Mouse (Mus musculus) ES-CJ7 (cell line): ENCODE measurements around the gene Gm45234.
A peak's percentile ranks its signal among the peaks of the same experiment; 100 is the strongest.

ENCODE experiments used
- DNase-seq: peaks from one replicate; pipeline ENCODE4 v3.0.0; 2011; ENCODE audit warnings: low read depth, low spot score

Gene Gm45234

GRCm38 (mm10) chr6:124740211-124740887, 15.5 kb downstream of the Gm45234 start:
- DNase-seq = peak; percentile 78

GRCm38 (mm10) chr6:124739231-124739796, 16.5 kb downstream of the Gm45234 start:
- no peak for DNase-seq

- peak; percentile 92 for DNase-seq
Measured at GRCm38 (mm10) chr6:124738511-124739023, 17.3 kb downstream of the Gm45234 start, which contains the start of gene Ptpn6. TSS of gene Ptpn6 (minus strand) at chr6:124738714.

- no peak for DNase-seq
Measured at GRCm38 (mm10) chr6:124737040-124737439, 18.8 kb downstream of the Gm45234 start.

GRCm38 (mm10) chr6:124734417-124734816, 21.4 kb downstream of the Gm45234 start:
- DNase-seq = no peak

GRCm38 (mm10) chr6:124732476-124733370, 23.1 kb downstream of the Gm45234 start:
- DNase-seq = peak; percentile 74

GRCm38 (mm10) chr6:124731038-124731437, 24.8 kb downstream of the Gm45234 start:
- no peak for DNase-seq

- no peak for DNase-seq
Measured at GRCm38 (mm10) chr6:124729850-124730705, 25.7 kb downstream of the Gm45234 start.

GRCm38 (mm10) chr6:124728621-124729020, 27.2 kb downstream of the Gm45234 start:
- DNase-seq = no peak

GRCm38 (mm10) chr6:124724472-124724871, 31.3 kb downstream of the Gm45234 start:
- no peak for DNase-seq

- no peak for DNase-seq
Measured at GRCm38 (mm10) chr6:124723541-124723940, 32.3 kb downstream of the Gm45234 start.

- no peak for DNase-seq
Measured at GRCm38 (mm10) chr6:124722876-124723473, 32.8 kb downstream of the Gm45234 start.

GRCm38 (mm10) chr6:124720904-124721303, 34.9 kb downstream of the Gm45234 start:
- no peak for DNase-seq

GRCm38 (mm10) chr6:124719354-124719978, 36.4 kb downstream of the Gm45234 start:
- peak; percentile 59 for DNase-seq

GRCm38 (mm10) chr6:124718703-124719102, 37.1 kb downstream of the Gm45234 start:
- no peak for DNase-seq

- DNase-seq = no peak
Measured at GRCm38 (mm10) chr6:124717968-124718367, 37.9 kb downstream of the Gm45234 start.

GRCm38 (mm10) chr6:124716864-124717490, 38.8 kb downstream of the Gm45234 start:
- DNase-seq = peak; percentile 82

- DNase-seq = no peak
Measured at GRCm38 (mm10) chr6:124712918-124713317, 42.9 kb downstream of the Gm45234 start.
